ENCODE assay signal across 16 mouse cellular contexts in the genomic region with DNA sequence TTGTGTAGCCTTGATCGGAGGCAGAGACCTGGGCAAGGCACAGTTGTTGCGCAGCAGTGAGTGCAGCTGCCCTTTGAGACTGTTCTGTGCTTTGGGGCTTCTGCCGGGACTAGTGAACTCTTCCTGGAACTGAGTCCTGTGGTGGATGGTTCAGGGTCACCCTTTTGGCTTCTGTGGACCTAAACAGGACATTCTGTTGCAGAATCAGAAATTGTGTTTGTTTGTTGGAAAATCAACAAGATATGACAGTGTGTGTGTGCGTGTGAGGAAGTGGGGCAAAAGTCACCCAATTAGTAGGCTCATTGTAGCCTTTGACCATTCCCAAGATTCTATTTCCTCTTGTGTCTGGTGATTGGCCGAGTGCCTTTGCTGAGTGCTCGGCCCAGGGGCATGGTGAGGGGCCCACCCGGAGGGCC. TPM values are rescaled to one million over a fixed set of nuclear protein-coding genes. Genes with fewer than 3 reads are reported as not detected.
A peak's percentile ranks its signal among the peaks of the same experiment; 100 is the strongest.
DNase-seq lines count a peak whose midpoint lies in the region; ATAC-seq lines count a peak whose summit lies in the region.
"Had no signal": no experiment of that assay in that cellular context is flagged by ENCODE, and none has a peak within 500 bp of the region (broad histone marks: within the 10 kb centered on the region; RNA-seq: fewer than 3 reads in every experiment).

No protein-coding gene starts in this region.

- 0 out of 2 replicates have a peak overlapping the region, but pooled peaks have one; percentile 14 for H3K27ac ChIP-seq in liver, embryonic 12.5 days

- H3K4me3 ChIP-seq in liver, embryonic 12.5 days: no peak overlapping the region
- H3K4me3 ChIP-seq: heart, embryonic 12.5 days had no signal

- peaks cover 8% of the 10 kb centered on the region; the same call in 1 of the 2 replicates for H3K4me1 ChIP-seq in liver, embryonic 12.5 days

- WGBS in liver, embryonic 12.5 days (ENCODE audit: insufficient replicate concordance): 57% methylated on average over 7 of the region's 7 CpGs

- H3K9ac ChIP-seq in liver, embryonic 12.5 days: no peak overlapping the region
- H3K9ac ChIP-seq: heart, embryonic 12.5 days; lung, embryonic 14.5 days had no signal

- no peak overlapping the region for H3K4me2 ChIP-seq in liver, embryonic 12.5 days
- H3K4me2 ChIP-seq: heart, embryonic 12.5 days; lung, embryonic 14.5 days; midbrain, embryonic 11.5 days had no signal

- no peak for ATAC-seq in liver, embryonic 12.5 days
- ATAC-seq in megakaryocyte progenitor cell, adult 5-6 weeks (replicated peaks; ENCODE audit: poor library complexity): no peak

- no peaks in the 10 kb centered on the region for H3K27me3 ChIP-seq in liver, embryonic 12.5 days (replicated peaks)

- no peaks in the 10 kb centered on the region for H3K9me3 ChIP-seq in liver, embryonic 12.5 days (replicated peaks)
- H3K9me3 ChIP-seq: heart, embryonic 12.5 days had no signal

- peak; percentile 19 to 33 for DNase-seq in adrenal gland, postnatal 36 days
- DNase-seq in adrenal gland, adult 18-20 months (ENCODE audit: low spot score in 2 of 2): no peak
- peak; percentile 27 for DNase-seq in ovary, adult 18-20 months (ENCODE audit: low spot score)
- no peak for DNase-seq in ovary, postnatal 14 days (ENCODE audit: low spot score)
- DNase-seq in embryo, embryonic 10 days (ENCODE audit: low spot score): no peak
- DNase-seq in cerebellum, adult 8-10 months: no peak
- DNase-seq: cerebellum, adult 18-20 months; gastrocnemius, postnatal 10 days; heart, postnatal 4 days; layer of hippocampus, adult 9-11 months; lung, embryonic 14.5 days; thymus, postnatal 25 days had no signal

- no peaks in the 10 kb centered on the region for H3K36me3 ChIP-seq in liver, embryonic 12.5 days
- H3K36me3 ChIP-seq: heart, embryonic 12.5 days had no signal

RNA-seq across cellular contexts. Expression of a gene that starts 45.8 kb away (rescaled TPM):
- total RNA-seq in adrenal gland, postnatal 36 days (2021): 10 to 100 TPM; 32.9 to 37.2 TPM
- total RNA-seq in adrenal gland, adult 18-20 months (2021): 10 to 100 TPM; 29.6 to 33.1 TPM
- 47.2 and 47.3 TPM in 2 replicates for polyA plus RNA-seq in liver, embryonic 12.5 days (2016; fragmentation: Nextera tagmentation; extraction: Ambion mirVana)
- total RNA-seq in megakaryocyte progenitor cell, adult 5-6 weeks (2015): 36.7 and 37.2 TPM in 2 replicates
- total RNA-seq in megakaryocyte progenitor cell, adult 5-6 weeks (2017): 85.6 and 87.3 TPM in 2 replicates

RNA-seq across cellular contexts. Expression of a gene that starts 53.3 kb away (rescaled TPM):
- total RNA-seq in adrenal gland, postnatal 36 days (2021): 10 to 100 TPM; 64.5 to 78.6 TPM
- total RNA-seq in adrenal gland, adult 18-20 months (2021): 10 to 100 TPM; 42.0 to 73.4 TPM
- 38.5 and 39.0 TPM in 2 replicates for polyA plus RNA-seq in liver, embryonic 12.5 days (2016; fragmentation: Nextera tagmentation; extraction: Ambion mirVana)
- 52.4 and 54.7 TPM in 2 replicates for total RNA-seq in megakaryocyte progenitor cell, adult 5-6 weeks (2015)
- total RNA-seq in megakaryocyte progenitor cell, adult 5-6 weeks (2017): 26.7 and 29.4 TPM in 2 replicates

Comparison
In these comparisons a context has a peak if more than half of its experiments do, and no peak if none do; other contexts are left out.
1. DNase-seq: peak in adrenal gland, postnatal 36 days (2 of 2) and ovary, adult 18-20 months (single experiment); none in adrenal gland, adult 18-20 months (0 of 2), ovary, postnatal 14 days (single experiment), embryo, embryonic 10 days (single experiment) and cerebellum, adult 8-10 months (single experiment).